Mouse (Mus musculus) kidney, postnatal 14 days (tissue): ENCODE measurements around the gene Btf3.

Source experiments
- DNase-seq: peaks from one replicate; pipeline ENCODE4 v3.0.0; 2022; ENCODE audit warnings: mixed read lengths

The Btf3 gene

GRCm38 (mm10) chr13:98316480-98317245, at the start of gene Btf3:
Gene Btf3, minus strand, starts transcription at chr13:98317006.
- peak; percentile 96 for DNase-seq

- DNase-seq, result peak; percentile 33
Measured at GRCm38 (mm10) chr13:98365766-98366421, 49.1 kb upstream of the Btf3 start.

- no peak for DNase-seq
Measured at GRCm38 (mm10) chr13:98365081-98365480, 48.3 kb upstream of the Btf3 start.

- no peak for DNase-seq
Measured at GRCm38 (mm10) chr13:98363046-98363445, 46.2 kb upstream of the Btf3 start.

- no peak for DNase-seq
Measured at GRCm38 (mm10) chr13:98361161-98361560, 44.4 kb upstream of the Btf3 start.

- DNase-seq, result no peak
Measured at GRCm38 (mm10) chr13:98360391-98360790, 43.6 kb upstream of the Btf3 start.

- DNase-seq, result no peak
Measured at GRCm38 (mm10) chr13:98359337-98359736, 42.5 kb upstream of the Btf3 start.

GRCm38 (mm10) chr13:98358424-98359181, 41.8 kb upstream of the Btf3 start:
- no peak for DNase-seq

GRCm38 (mm10) chr13:98357433-98358423, 40.9 kb upstream of the Btf3 start:
- no peak for DNase-seq

GRCm38 (mm10) chr13:98356973-98357425, 40.2 kb upstream of the Btf3 start:
- DNase-seq, result no peak

GRCm38 (mm10) chr13:98356176-98356972, 39.6 kb upstream of the Btf3 start:
- DNase-seq, result no peak

GRCm38 (mm10) chr13:98355559-98356111, 38.8 kb upstream of the Btf3 start:
- DNase-seq, result peak; percentile 38

GRCm38 (mm10) chr13:98354871-98355558, 38.2 kb upstream of the Btf3 start:
- DNase-seq, result peak; percentile 40

GRCm38 (mm10) chr13:98354090-98354801, 37.4 kb upstream of the Btf3 start, which contains the start of gene Foxd1:
Gene Foxd1, plus strand, starts transcription at chr13:98354242.
- peak; percentile 75 for DNase-seq

GRCm38 (mm10) chr13:98353709-98354089, 36.9 kb upstream of the Btf3 start:
- no peak for DNase-seq

- no peak for DNase-seq
Measured at GRCm38 (mm10) chr13:98352381-98352975, 35.7 kb upstream of the Btf3 start.

- peak; percentile 48 for DNase-seq
Measured at GRCm38 (mm10) chr13:98351527-98351926, 34.7 kb upstream of the Btf3 start.

GRCm38 (mm10) chr13:98349491-98349890, 32.7 kb upstream of the Btf3 start:
- DNase-seq, result no peak

GRCm38 (mm10) chr13:98340506-98340905, 23.7 kb upstream of the Btf3 start:
- DNase-seq, result peak; percentile 60
